Mouse (Mus musculus) B cell, adult 2 months (primary cell): ENCODE measurements around the gene Aco1.
A peak's percentile ranks its signal among the peaks of the same experiment; 100 is the strongest.

Experiments
- DNase-seq, 2 experiments: peaks; one replicate each; pipeline ENCODE4 v3.0.0; 2022

Gene Aco1

GRCm38 (mm10) chr4:40157500-40158223 is 14.8 kb downstream of the Aco1 start:
- DNase-seq, result no peak

- DNase-seq, result no peak
Measured at GRCm38 (mm10) chr4:40158224-40158540, 15.3 kb downstream of the Aco1 start.

- DNase-seq, result no peak
Measured at GRCm38 (mm10) chr4:40160591-40161434, 17.9 kb downstream of the Aco1 start.

- no peak for DNase-seq
Measured at GRCm38 (mm10) chr4:40163646-40164045, 20.8 kb downstream of the Aco1 start.

- no peak for DNase-seq
Measured at GRCm38 (mm10) chr4:40171477-40171876, 28.6 kb downstream of the Aco1 start.

- DNase-seq, result no peak
Measured at GRCm38 (mm10) chr4:40172336-40172735, 29.5 kb downstream of the Aco1 start.

- DNase-seq, result no peak
Measured at GRCm38 (mm10) chr4:40174321-40174720, 31.4 kb downstream of the Aco1 start.

GRCm38 (mm10) chr4:40178584-40178983 is 35.7 kb downstream of the Aco1 start:
- no peak for DNase-seq

GRCm38 (mm10) chr4:40180046-40180445 is 37.2 kb downstream of the Aco1 start:
- DNase-seq, result no peak

- no peak for DNase-seq
Measured at GRCm38 (mm10) chr4:40181681-40182080, 38.8 kb downstream of the Aco1 start.

GRCm38 (mm10) chr4:40182651-40183320 is 39.9 kb downstream of the Aco1 start:
- DNase-seq, result peak; percentile 78 to 80

GRCm38 (mm10) chr4:40183781-40184180 is 40.9 kb downstream of the Aco1 start:
- DNase-seq, result no peak

GRCm38 (mm10) chr4:40184470-40184869 is 41.6 kb downstream of the Aco1 start:
- no peak for DNase-seq

GRCm38 (mm10) chr4:40187956-40188355 is 45.1 kb downstream of the Aco1 start:
- no peak for DNase-seq

- no peak for DNase-seq
Measured at GRCm38 (mm10) chr4:40192246-40192645, 49.4 kb downstream of the Aco1 start.

- DNase-seq, result no peak
Measured at GRCm38 (mm10) chr4:40193461-40193860, 50.6 kb downstream of the Aco1 start.

GRCm38 (mm10) chr4:40195336-40195735 is 52.5 kb downstream of the Aco1 start:
- no peak for DNase-seq

GRCm38 (mm10) chr4:40202205-40202604 is 59.3 kb downstream of the Aco1 start:
- no peak for DNase-seq

- no peak for DNase-seq
Measured at GRCm38 (mm10) chr4:40204374-40204773, 61.5 kb downstream of the Aco1 start.

- no peak for DNase-seq
Measured at GRCm38 (mm10) chr4:40205231-40205903, 62.5 kb downstream of the Aco1 start.

- no peak for DNase-seq
Measured at GRCm38 (mm10) chr4:40207701-40208100, 64.8 kb downstream of the Aco1 start.

- DNase-seq, result no peak
Measured at GRCm38 (mm10) chr4:40212177-40212576, 69.3 kb downstream of the Aco1 start.

GRCm38 (mm10) chr4:40217910-40218309 is 75.0 kb downstream of the Aco1 start:
- peak; percentile 23 to 35 for DNase-seq
